Mouse (Mus musculus) liver, adult 2 months (tissue): ENCODE measurements at regions not wholly inside any gene's neighbourhood (a gene's known extent, or its start where the extent isn't known, plus 50 kb on each side); places are given as distances from the start of the nearest gene placed in this dataset.

Experiments
- CTCF ChIP-seq: fragments of 200-500 bp; IDR thresholded peaks from 2 replicates; pipeline ENCODE4 v1.5.1; 2011; ENCODE audit warnings: low read depth, low read length, control low read depth
- POLR2A ChIP-seq: fragments of 200-500 bp; IDR thresholded peaks from 2 replicates; pipeline ENCODE4 v1.6.1; 2011; ENCODE audit warnings: low read length, control low read depth; ENCODE audit not compliant: insufficient read depth; ENCODE audit errors: extremely low read depth

DNA sequence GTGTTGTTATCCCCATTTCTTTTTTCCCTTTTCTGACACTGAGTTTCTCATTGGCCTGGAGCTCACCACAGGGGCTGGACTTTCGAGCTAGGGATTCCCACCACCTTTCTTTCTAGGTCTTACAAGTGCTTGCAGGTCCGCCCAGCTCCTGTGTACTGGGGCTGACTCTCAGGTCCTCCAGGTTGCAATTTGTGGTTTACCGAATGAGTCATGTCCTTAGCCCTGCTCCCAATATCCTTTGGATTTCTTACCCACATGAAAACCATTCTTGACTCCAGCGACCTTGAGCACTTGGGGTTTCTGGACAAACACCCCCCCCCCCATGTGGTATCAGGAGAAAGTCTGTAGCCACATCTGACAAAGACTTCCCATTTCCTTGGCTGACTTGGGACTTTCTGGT is 167.3 kb downstream of the Vrk1 start:
- no peak for TF ChIP-seq CTCF
- no peak for TF ChIP-seq POLR2A
